Mouse (Mus musculus): ENCODE results near the gene Tm9sf2.

DNA sequence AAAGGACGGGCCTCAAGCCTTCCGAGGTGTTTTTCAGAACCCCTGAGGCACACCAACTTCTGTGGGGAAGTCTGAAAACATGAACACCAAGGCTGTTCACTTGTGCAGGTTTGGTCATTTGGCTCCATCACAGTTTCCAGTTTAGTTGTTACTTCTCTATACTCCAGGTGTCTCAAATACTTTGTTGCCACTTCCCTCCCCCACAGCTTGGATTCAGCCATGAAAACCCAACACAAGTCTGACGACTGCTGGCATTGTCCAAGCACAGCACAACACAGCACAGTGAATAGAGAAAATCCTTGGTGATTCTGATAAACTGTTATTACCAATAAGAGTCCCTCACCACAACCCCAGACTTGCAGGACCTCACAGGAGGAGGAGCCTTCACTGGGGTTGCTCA lies 29.8 kb upstream of the Tm9sf2 start:
- TF ChIP-seq CTCF (IDR thresholded peaks at IDR 0.05) (no peak), EP300 (IDR thresholded peaks at IDR 0.05) (no peak)
